Mouse (Mus musculus): ENCODE results near the gene Acta1. TPM values are rescaled to one million over a fixed set of nuclear protein-coding genes. Genes with fewer than 3 reads are reported as not detected.

Gene Acta1
- polyA plus RNA-seq, 1 experiment: 9,007 TPM

DNA sequence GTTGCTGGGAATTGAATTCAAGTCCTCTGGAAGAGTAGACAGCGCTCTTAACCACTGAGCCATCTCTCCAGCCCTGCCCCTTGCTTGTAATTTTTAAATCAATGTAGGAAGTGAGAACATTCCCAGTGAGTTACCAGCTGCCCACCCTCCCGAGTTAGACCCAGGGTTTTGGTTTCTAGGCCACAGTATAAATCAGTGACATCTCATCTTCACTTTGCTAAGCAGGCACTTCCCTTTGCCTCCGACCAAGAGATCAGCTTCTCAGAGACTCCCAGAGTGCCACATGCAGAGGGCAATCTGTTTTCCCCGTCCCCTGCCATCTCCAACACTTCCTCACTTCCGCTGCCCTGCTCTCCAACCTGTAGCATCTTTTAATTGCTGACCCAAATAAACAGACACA, 4.0 kb upstream of the Acta1 start:
- Histone ChIP-seq H3K36me3 (ENCODE audit: control insufficient read depth, insufficient read depth) (no peaks in the 10 kb centered on the region), H3K27me3 (ENCODE audit: control insufficient read depth, insufficient read depth, insufficient read length) (no peaks in the 10 kb centered on the region), H3ac (ENCODE audit: control insufficient read depth, insufficient read length) (no peak overlapping the region), H3K4me2 (ENCODE audit: low read depth) (peak overlapping the region; percentile 8), H3K4me3 (no peak overlapping the region), H3K79me2 (ENCODE audit: control insufficient read depth, insufficient read depth) (peaks cover 6% of the 10 kb centered on the region)
- TF ChIP-seq TCF12 (IDR thresholded peaks at IDR 0.05; ENCODE audit: insufficient read depth, poor library complexity, severe bottlenecking): no peak
- no peak for TF ChIP-seq TCF3 (IDR thresholded peaks at IDR 0.05; ENCODE audit: insufficient read length, low read depth)
- no peak for TF ChIP-seq MYOD1 (IDR thresholded peaks at IDR 0.05; ENCODE audit: control insufficient read depth in 1 of 3, insufficient read length in 2 of 3, low read depth in 2 of 3)
- TF ChIP-seq E2F4 (IDR thresholded peaks at IDR 0.05; ENCODE audit: insufficient read depth): no peak
- TF ChIP-seq MYOG (IDR thresholded peaks at IDR 0.05; ENCODE audit: control insufficient read depth in 1 of 3, insufficient read depth in 1 of 3, insufficient read length in 2 of 3, low read depth in 2 of 3): no peak
- no peak for TF ChIP-seq POLR2AphosphoS2 (IDR thresholded peaks at IDR 0.05; ENCODE audit: insufficient read length, low read depth)
- no peak for TF ChIP-seq REST (IDR thresholded peaks at IDR 0.05; ENCODE audit: insufficient read depth, insufficient read length)
- no peak for TF ChIP-seq MAX (IDR thresholded peaks at IDR 0.05; ENCODE audit: low read depth)
- TF ChIP-seq POLR2A (IDR thresholded peaks at IDR 0.05; ENCODE audit: insufficient read length, low read depth): no peak
- no peak for TF ChIP-seq CEBPB (IDR thresholded peaks at IDR 0.05; ENCODE audit: insufficient read depth, poor library complexity, severe bottlenecking)

DNA sequence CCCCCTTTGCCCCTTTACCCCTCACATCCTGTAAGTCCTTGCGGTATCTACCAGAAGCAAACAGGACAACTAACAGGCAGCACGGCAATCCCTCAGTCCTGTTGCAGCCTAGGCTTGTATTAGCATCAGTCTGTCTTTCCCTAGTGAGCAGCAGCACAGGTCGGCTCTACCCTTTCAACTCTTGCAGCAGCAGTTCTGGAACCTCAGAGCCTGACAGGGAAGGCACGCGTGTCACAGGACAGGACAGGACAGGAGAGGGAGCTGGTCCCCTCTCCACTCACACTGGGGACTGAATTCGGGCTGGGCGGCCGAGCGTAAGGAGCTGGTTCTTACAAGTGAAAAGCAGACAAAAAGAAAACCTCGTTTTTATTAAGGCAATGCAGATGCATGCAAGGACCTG, 2.2 kb upstream of the Acta1 start:
- peak overlapping the region; percentile 57 for H3K4me2 ChIP-seq (ENCODE audit: low read depth)
- H3ac ChIP-seq (ENCODE audit: control insufficient read depth, insufficient read length): no peak overlapping the region
- peak overlapping the region; percentile 13 for H3K4me3 ChIP-seq
- H3K27me3 ChIP-seq (ENCODE audit: control insufficient read depth, insufficient read depth, insufficient read length): no peaks in the 10 kb centered on the region
- peaks cover 6% of the 10 kb centered on the region for H3K79me2 ChIP-seq (ENCODE audit: control insufficient read depth, insufficient read depth)
- no peak for TF ChIP-seq TCF3 (IDR thresholded peaks at IDR 0.05; ENCODE audit: insufficient read length, low read depth)
- no peak for TF ChIP-seq TCF12 (IDR thresholded peaks at IDR 0.05; ENCODE audit: insufficient read depth, poor library complexity, severe bottlenecking)
- no peak for TF ChIP-seq E2F4 (IDR thresholded peaks at IDR 0.05; ENCODE audit: insufficient read depth)
- no peak for TF ChIP-seq USF1 (IDR thresholded peaks at IDR 0.05; ENCODE audit: low read depth)
- TF ChIP-seq POLR2A (IDR thresholded peaks at IDR 0.05; ENCODE audit: insufficient read length, low read depth): no peak
- no peak for TF ChIP-seq REST (IDR thresholded peaks at IDR 0.05; ENCODE audit: insufficient read depth, insufficient read length)
- no peak for TF ChIP-seq POLR2AphosphoS2 (IDR thresholded peaks at IDR 0.05; ENCODE audit: insufficient read length, low read depth)
- no peak for TF ChIP-seq CEBPB (IDR thresholded peaks at IDR 0.05; ENCODE audit: insufficient read depth, poor library complexity, severe bottlenecking)
- TF ChIP-seq MYOG (IDR thresholded peaks at IDR 0.05; ENCODE audit: control insufficient read depth in 1 of 3, insufficient read depth in 1 of 3, insufficient read length in 2 of 3, low read depth in 2 of 3): no peak
- no peak for TF ChIP-seq MYOD1 (IDR thresholded peaks at IDR 0.05; ENCODE audit: control insufficient read depth in 1 of 3, insufficient read length in 2 of 3, low read depth in 2 of 3)
- H3K36me3 ChIP-seq (ENCODE audit: control insufficient read depth, insufficient read depth): no peaks in the 10 kb centered on the region

DNA sequence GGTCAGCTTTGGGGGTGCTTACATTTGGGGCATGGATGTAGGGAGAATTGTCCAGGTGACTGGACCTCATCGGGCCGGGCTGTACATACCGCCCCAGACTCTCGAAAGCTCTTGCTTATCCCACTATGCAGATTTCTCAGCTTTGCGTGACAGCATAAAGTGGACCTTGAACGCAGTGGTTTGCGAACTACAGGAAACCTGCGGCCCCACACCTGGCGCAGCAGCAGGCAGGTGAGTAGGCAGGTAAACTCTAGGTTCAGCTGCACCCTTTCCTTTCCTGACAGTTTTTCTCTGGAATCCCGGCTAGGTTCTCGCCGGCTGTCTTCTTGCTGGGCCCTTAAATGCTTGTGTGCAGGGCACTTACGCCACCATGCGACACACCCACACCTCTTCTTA, 1.8 kb upstream of the Acta1 start:
- H3K36me3 ChIP-seq (ENCODE audit: control insufficient read depth, insufficient read depth): no peaks in the 10 kb centered on the region
- H3K4me3 ChIP-seq: peak overlapping the region; percentile 13
- H3K4me2 ChIP-seq (ENCODE audit: low read depth): peak overlapping the region; percentile 57
- H3K79me2 ChIP-seq (ENCODE audit: control insufficient read depth, insufficient read depth): peaks cover 6% of the 10 kb centered on the region
- no peaks in the 10 kb centered on the region for H3K27me3 ChIP-seq (ENCODE audit: control insufficient read depth, insufficient read depth, insufficient read length)
- no peak overlapping the region for H3ac ChIP-seq (ENCODE audit: control insufficient read depth, insufficient read length)
- no peak for TF ChIP-seq MYOG (IDR thresholded peaks at IDR 0.05; ENCODE audit: control insufficient read depth in 1 of 3, insufficient read depth in 1 of 3, insufficient read length in 2 of 3, low read depth in 2 of 3)
- TF ChIP-seq MAX (IDR thresholded peaks at IDR 0.05; ENCODE audit: low read depth): no peak
- no peak for TF ChIP-seq TCF12 (IDR thresholded peaks at IDR 0.05; ENCODE audit: insufficient read depth, poor library complexity, severe bottlenecking)
- TF ChIP-seq REST (IDR thresholded peaks at IDR 0.05; ENCODE audit: insufficient read depth, insufficient read length): no peak
- no peak for TF ChIP-seq POLR2A (IDR thresholded peaks at IDR 0.05; ENCODE audit: insufficient read length, low read depth)
- TF ChIP-seq CEBPB (IDR thresholded peaks at IDR 0.05; ENCODE audit: insufficient read depth, poor library complexity, severe bottlenecking): no peak
- no peak for TF ChIP-seq USF1 (IDR thresholded peaks at IDR 0.05; ENCODE audit: low read depth)
- TF ChIP-seq TCF3 (IDR thresholded peaks at IDR 0.05; ENCODE audit: insufficient read length, low read depth): no peak
- no peak for TF ChIP-seq SRF (IDR thresholded peaks at IDR 0.05; ENCODE audit: control insufficient read depth, insufficient read length, low read depth)
- no peak for TF ChIP-seq POLR2AphosphoS2 (IDR thresholded peaks at IDR 0.05; ENCODE audit: insufficient read length, low read depth)
- no peak for TF ChIP-seq MYOD1 (IDR thresholded peaks at IDR 0.05; ENCODE audit: control insufficient read depth in 1 of 3, insufficient read length in 2 of 3, low read depth in 2 of 3)
- TF ChIP-seq E2F4 (IDR thresholded peaks at IDR 0.05; ENCODE audit: insufficient read depth): no peak

DNA sequence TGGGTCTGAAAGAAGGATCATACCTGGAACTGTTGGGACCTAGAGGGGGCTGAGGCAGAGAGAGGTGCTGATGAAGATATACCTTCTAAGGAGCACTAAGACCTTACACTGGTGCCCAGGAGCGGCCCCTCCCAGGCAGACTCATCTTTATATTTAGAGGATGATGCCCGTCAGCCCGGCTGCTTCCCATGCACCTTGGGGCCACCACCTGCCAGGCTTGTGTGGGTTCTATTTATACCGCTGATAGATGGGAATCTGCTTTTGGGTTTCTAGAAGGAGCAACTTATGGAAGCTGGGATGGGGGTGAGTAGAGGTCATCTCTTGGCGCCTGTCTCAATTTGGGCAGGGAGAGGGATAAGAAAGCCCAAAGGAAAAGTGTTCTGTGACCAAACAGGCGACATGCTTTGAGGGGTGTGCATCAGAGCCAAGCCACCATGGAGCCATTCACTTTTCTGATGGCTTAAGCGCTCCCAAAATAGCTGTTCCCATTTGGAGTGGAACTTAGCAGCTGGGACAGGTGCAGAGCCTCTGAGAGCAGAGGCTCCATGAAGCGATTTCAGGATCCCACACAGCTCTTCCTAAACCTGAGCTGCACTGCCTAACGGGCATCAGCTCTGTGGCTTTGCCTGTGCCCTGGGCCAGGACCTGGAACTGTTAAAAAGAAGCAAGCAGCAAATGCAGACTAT, 1.3 kb upstream of the Acta1 start:
- H3K27me3 ChIP-seq (ENCODE audit: control insufficient read depth, insufficient read depth, insufficient read length): no peaks in the 10 kb centered on the region

More for the DNA sequence above, 1.3 kb upstream of the Acta1 start:
- no peaks in the 10 kb centered on the region for H3K36me3 ChIP-seq (ENCODE audit: control insufficient read depth, insufficient read depth)
- H3ac ChIP-seq (ENCODE audit: control insufficient read depth, insufficient read length): no peak overlapping the region
- H3K79me2 ChIP-seq (ENCODE audit: control insufficient read depth, insufficient read depth): peaks cover 6% of the 10 kb centered on the region
- TF ChIP-seq TCF3 (IDR thresholded peaks at IDR 0.05; ENCODE audit: insufficient read length, low read depth): peak; percentile 37
- TF ChIP-seq POLR2AphosphoS2 (IDR thresholded peaks at IDR 0.05; ENCODE audit: insufficient read length, low read depth): peak; percentile 24
- no peak for TF ChIP-seq SRF (IDR thresholded peaks at IDR 0.05; ENCODE audit: control insufficient read depth, insufficient read length, low read depth)
- peak; percentile 75 to 98 (median 85) for TF ChIP-seq MYOG (IDR thresholded peaks at IDR 0.05; ENCODE audit: control insufficient read depth in 1 of 3, insufficient read depth in 1 of 3, insufficient read length in 2 of 3, low read depth in 2 of 3)
- TF ChIP-seq MYOD1 (IDR thresholded peaks at IDR 0.05; ENCODE audit: control insufficient read depth in 1 of 3, insufficient read length in 2 of 3, low read depth in 2 of 3): peak; percentile 89 to 91 (median 89)
- TF ChIP-seq POLR2A (IDR thresholded peaks at IDR 0.05; ENCODE audit: insufficient read length, low read depth): peak; percentile 32
- TF ChIP-seq REST (IDR thresholded peaks at IDR 0.05; ENCODE audit: insufficient read depth, insufficient read length): no peak
- no peak for TF ChIP-seq USF1 (IDR thresholded peaks at IDR 0.05; ENCODE audit: low read depth)
- TF ChIP-seq TCF12 (IDR thresholded peaks at IDR 0.05; ENCODE audit: insufficient read depth, poor library complexity, severe bottlenecking): peak; percentile 96
- peak overlapping the region; percentile 65 for H3K4me2 ChIP-seq (ENCODE audit: low read depth)
- peak overlapping the region; percentile 67 for H3K4me3 ChIP-seq

All from myocyte (in vitro differentiated cells).